Mouse (Mus musculus) limb, embryonic 13.5 days (tissue): ENCODE measurements at regions not wholly inside any gene's neighbourhood (a gene's known extent, or its start where the extent isn't known, plus 50 kb on each side); places are given as distances from the start of the nearest gene placed in this dataset.

Experiments used
- ATAC-seq: fragments of 200-750 bp; cut with Nextera tagmentation; 2 replicates; pipeline ENCODE4 v1.8.0; 2017; ENCODE audit warnings: low read depth, moderate number of reproducible peaks, moderate TSS enrichment; ENCODE audit not compliant: low FRiP score
- H3K27ac ChIP-seq: fragments of 300-500 bp; sonication (generic); 2 replicates; pipeline ENCODE4 v1.5.1; 2015; ENCODE audit warnings: inconsistent platforms, mild to moderate bottlenecking, moderate library complexity
- H3K27me3 ChIP-seq: fragments of 300-500 bp; sonication (generic); 2 replicates; pipeline ENCODE4 v1.6.1; 2015; ENCODE audit warnings: mild to moderate bottlenecking, inconsistent platforms
- H3K36me3 ChIP-seq: fragments of 300-500 bp; sonication (generic); 2 replicates; pipeline ENCODE4 v1.6.1; 2015; ENCODE audit warnings: inconsistent platforms, mild to moderate bottlenecking, moderate library complexity
- H3K4me1 ChIP-seq: fragments of 300-500 bp; sonication (generic); 2 replicates; pipeline ENCODE4 v1.6.1; 2015; ENCODE audit warnings: inconsistent platforms
- H3K4me2 ChIP-seq: fragments of 300-500 bp; sonication (generic); replicated peaks from 2 replicates; pipeline ENCODE4 v1.6.1; 2015; ENCODE audit warnings: inconsistent platforms, mild to moderate bottlenecking, moderate library complexity
- H3K4me3 ChIP-seq: fragments of 300-500 bp; sonication (generic); 2 replicates; pipeline ENCODE4 v1.5.1; 2015; ENCODE audit warnings: moderate library complexity, mild to moderate bottlenecking, inconsistent platforms
- H3K9ac ChIP-seq: fragments of 300-500 bp; sonication (generic); 2 replicates; pipeline ENCODE4 v1.6.1; 2015; ENCODE audit warnings: mild to moderate bottlenecking, inconsistent platforms
- H3K9me3 ChIP-seq: fragments of 300-500 bp; sonication (generic); 2 replicates; pipeline ENCODE4 v1.6.1; 2016; ENCODE audit warnings: inconsistent platforms
- WGBS: fragments of 180-500 bp; shearing (Covaris S2); methylation state at CpG from one replicate; pipeline ENCODE4 v1.1.7; 2015; 5-methylcytosine and 5-hydroxymethylcytosine counted together

DNA sequence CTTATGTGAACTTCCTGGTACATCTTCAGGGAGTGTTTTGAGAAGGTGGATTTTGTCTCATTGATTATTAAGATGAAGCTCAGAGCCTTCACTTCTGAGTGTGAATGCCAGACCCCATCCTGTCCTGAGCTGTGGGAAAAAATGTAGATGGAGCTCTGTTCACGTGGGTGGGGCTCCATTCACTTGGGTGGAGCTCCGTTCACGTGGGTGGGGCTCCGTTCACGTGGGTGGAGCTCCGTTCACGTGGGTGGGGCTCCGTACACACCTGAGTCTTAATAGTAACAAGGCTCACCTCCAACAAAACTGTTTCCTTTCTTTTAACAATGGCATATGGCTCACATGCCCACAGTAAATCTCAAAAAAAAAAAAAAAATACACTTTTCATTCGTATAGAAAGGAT is 94.1 kb upstream of the Sox5 start:
- no peak overlapping the region for H3K27ac ChIP-seq
- no peak overlapping the region for H3K9ac ChIP-seq
- H3K36me3 ChIP-seq = no peaks in the 10 kb centered on the region
- no peaks in the 10 kb centered on the region for H3K9me3 ChIP-seq
- H3K4me3 ChIP-seq = no peak overlapping the region
- no peaks in the 10 kb centered on the region for H3K27me3 ChIP-seq
- H3K4me1 ChIP-seq = no peaks in the 10 kb centered on the region
- 61% methylated on average over 9 of the region's 9 CpGs for WGBS
- H3K4me2 ChIP-seq = no peak overlapping the region
- ATAC-seq = no peak

DNA sequence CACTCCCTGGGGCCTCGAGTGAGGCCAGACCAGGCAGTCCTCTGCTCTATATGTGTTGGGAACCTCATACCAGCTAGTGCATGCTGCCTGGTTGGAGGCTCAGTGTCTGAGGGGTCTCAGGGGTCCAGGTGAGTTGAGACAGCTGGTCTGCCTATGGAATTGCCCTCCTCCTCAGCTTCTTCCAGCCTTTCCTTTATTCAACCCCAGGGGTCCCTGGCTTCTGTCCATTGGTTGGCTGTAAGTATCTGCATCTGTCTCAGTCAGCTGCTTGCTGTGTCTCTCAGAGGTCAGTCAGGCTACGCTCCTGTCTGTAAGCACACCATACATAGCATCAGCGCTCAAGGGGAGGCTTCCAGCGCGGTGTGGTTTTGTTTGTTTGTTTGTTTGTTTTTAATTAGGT is 92.5 kb upstream of the Sox5 start:
- no peak for ATAC-seq
- Histone ChIP-seq H3K36me3 (no peaks in the 10 kb centered on the region), H3K4me3 (no peak overlapping the region), H3K9me3 (no peaks in the 10 kb centered on the region), H3K27me3 (no peaks in the 10 kb centered on the region), H3K4me1 (no peaks in the 10 kb centered on the region), H3K9ac (no peak overlapping the region), H3K4me2 (no peak overlapping the region), H3K27ac (no peak overlapping the region)
- WGBS = 83% methylated on average over 5 of the region's 5 CpGs

DNA sequence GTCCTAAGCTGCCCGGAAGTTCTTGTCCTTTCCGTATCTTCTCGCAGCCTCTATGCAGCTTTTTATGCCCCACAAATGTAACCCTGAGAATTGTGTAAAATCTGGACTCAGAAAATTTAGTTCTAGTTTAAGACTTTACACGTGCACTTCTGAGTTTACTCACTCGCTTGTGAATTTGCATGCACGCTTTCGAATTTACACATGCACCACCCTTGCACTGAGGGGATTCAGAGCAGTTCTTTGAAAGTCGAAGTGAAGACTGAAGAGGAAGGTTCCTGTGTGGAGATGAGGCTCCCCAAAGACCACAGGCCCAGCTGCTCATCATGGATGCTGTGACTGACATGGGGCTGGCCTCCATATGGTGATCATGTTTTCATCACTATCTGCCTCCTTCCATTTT is 89.2 kb upstream of the Sox5 start:
- 92% methylated on average over 8 of the region's 8 CpGs for WGBS
- H3K4me1 ChIP-seq = no peaks in the 10 kb centered on the region
- no peak for ATAC-seq
- H3K4me3 ChIP-seq = no peak overlapping the region
- H3K27ac ChIP-seq = no peak overlapping the region
- no peaks in the 10 kb centered on the region for H3K9me3 ChIP-seq
- H3K9ac ChIP-seq = no peak overlapping the region
- H3K36me3 ChIP-seq = no peaks in the 10 kb centered on the region
- H3K27me3 ChIP-seq = no peaks in the 10 kb centered on the region
- no peak overlapping the region for H3K4me2 ChIP-seq

DNA sequence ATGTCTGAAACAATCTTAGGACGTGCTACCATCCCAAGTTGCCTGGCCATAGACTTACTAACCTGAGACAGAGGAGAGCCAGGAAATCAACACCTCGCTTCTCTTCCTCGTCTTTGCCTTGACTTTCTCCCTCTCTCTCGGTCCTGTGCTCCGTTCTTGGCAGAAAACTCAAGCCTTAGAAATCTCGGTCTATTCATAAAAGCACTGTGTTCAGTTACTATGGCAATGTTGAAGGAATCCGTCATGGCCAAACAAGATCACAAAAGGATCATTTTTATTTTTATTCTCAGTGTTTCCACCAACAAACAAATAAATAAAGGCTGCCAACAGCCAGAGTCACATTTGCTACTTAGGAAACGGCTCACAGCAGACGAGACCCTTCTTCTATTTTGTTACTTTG is 85.6 kb upstream of the Sox5 start:
- no peak overlapping the region for H3K27ac ChIP-seq
- WGBS = 86% methylated on average over 9 of the region's 9 CpGs
- no peak for ATAC-seq

DNA sequence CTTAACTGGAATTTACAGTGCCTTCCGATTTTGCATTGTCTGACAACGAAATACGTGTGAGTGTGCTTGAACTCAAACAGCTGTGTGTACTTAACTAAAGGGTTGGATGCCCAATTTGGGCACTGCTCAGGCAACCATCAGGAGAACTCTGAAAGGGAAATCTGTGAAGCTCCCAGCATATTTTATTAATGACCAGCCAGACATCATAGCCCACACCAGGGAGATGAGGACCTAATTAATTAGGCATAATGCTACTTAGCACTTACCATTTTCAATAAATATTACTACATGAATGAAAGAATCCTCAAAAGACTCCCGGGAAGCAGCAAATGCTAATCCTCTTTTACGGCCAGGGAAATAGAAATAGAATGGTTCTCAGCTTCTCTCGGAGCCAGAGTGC is 82.2 kb upstream of the Sox5 start:
- WGBS = 57% methylated on average over 6 of the region's 6 CpGs
- Histone ChIP-seq H3K36me3 (no peaks in the 10 kb centered on the region), H3K9me3 (no peaks in the 10 kb centered on the region)

More for the DNA sequence above, 85.6 kb upstream of the Sox5 start:
- Histone ChIP-seq H3K9me3 (no peaks in the 10 kb centered on the region), H3K4me2 (no peak overlapping the region), H3K9ac (no peak overlapping the region), H3K27me3 (no peaks in the 10 kb centered on the region), H3K36me3 (no peaks in the 10 kb centered on the region), H3K4me1 (no peaks in the 10 kb centered on the region), H3K4me3 (no peak overlapping the region)

DNA sequence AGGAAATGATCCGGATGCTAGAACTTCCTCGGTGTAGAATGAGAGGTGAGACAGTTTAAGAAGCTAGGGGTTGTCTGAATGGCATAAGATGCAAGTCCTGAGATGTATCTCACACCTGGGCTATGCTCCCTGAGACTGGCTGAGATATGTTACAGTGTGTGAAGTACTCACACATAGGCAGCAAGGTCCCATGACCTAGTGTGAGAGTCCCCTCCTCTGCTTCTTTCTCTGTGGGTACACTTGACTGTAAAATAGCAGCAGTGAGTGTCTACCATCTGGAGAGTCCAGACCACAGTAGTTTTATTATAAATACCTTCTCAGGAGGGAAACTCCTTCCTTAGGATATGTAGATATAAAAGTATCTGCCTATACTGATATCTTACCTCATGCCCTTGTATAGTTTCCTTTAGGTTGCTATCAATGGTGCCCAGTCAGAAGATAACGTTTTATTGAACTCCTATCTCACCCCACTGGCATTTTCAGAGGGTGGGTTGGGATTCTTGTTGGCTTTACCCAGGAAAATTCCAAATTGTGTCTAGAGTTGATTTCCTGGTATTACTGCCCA is 81.7 kb upstream of the Sox5 start:
- H3K9me3 ChIP-seq = no peaks in the 10 kb centered on the region
- H3K4me2 ChIP-seq = no peak overlapping the region
- WGBS = 83% methylated on average over 3 of the region's 3 CpGs

More for the DNA sequence above, 82.2 kb upstream of the Sox5 start:
- Histone ChIP-seq H3K9ac (no peak overlapping the region), H3K4me3 (no peak overlapping the region), H3K27me3 (no peaks in the 10 kb centered on the region), H3K4me2 (no peak overlapping the region), H3K27ac (no peak overlapping the region), H3K4me1 (no peaks in the 10 kb centered on the region)
- no peak for ATAC-seq

DNA sequence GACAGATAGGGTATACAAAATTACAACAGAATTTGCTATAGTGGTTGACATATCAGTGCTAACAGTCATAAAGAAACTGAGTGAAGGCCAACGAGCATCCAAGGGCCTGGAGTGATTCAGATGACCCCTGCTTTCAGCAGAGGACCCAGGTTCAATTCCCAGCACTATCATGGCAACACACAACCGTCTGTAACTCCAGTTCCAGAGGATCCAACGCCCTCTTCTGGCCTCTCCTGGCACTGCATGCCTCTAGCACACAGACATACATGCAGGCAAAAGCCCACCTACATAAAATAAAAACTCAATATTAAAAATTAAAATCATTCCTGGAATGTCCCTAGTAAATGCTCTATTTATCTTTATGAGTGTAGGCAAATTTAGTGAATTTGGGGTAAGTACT is 59.7 kb upstream of the Sox5 start:
- no peak for ATAC-seq

More for the DNA sequence above, 81.7 kb upstream of the Sox5 start:
- Histone ChIP-seq H3K27ac (no peak overlapping the region), H3K36me3 (no peaks in the 10 kb centered on the region), H3K9ac (no peak overlapping the region), H3K4me1 (no peaks in the 10 kb centered on the region), H3K27me3 (no peaks in the 10 kb centered on the region), H3K4me3 (no peak overlapping the region)
- no peak for ATAC-seq

DNA sequence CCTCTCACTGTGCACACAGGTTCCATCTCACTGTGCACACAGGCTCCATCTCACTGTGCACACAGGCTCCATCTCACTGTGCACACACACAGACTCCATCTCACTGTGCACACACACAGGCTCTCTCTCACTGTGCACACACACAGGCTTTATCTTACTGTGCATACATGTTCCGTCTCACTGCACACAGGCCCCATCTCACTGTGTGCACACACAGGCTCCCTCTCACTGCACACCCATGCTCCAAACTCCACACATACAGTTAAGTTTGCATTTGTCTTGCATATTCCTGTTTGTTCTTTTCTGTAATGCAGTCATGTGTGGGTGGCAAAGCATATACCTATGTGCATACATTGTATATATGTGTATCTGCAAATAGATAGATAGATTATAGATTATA is 57.6 kb upstream of the Sox5 start:
- Histone ChIP-seq H3K9me3 (peaks cover 3% of the 10 kb centered on the region; the same call in 1 of the 2 replicates), H3K4me3 (no peak overlapping the region), H3K9ac (no peak overlapping the region), H3K36me3 (no peaks in the 10 kb centered on the region), H3K4me2 (no peak overlapping the region), H3K27me3 (no peaks in the 10 kb centered on the region), H3K27ac (no peak overlapping the region), H3K4me1 (peaks cover 6% of the 10 kb centered on the region)
- WGBS = 97% methylated on average over 1 of the region's 1 CpGs
- ATAC-seq = no peak

More for the DNA sequence above, 59.7 kb upstream of the Sox5 start:
- Histone ChIP-seq H3K9me3 (peaks cover 3% of the 10 kb centered on the region; the same call in 1 of the 2 replicates), H3K4me1 (no peaks in the 10 kb centered on the region), H3K4me2 (no peak overlapping the region), H3K27ac (no peak overlapping the region), H3K4me3 (no peak overlapping the region), H3K9ac (no peak overlapping the region), H3K36me3 (no peaks in the 10 kb centered on the region), H3K27me3 (no peaks in the 10 kb centered on the region)
- WGBS = 66% methylated on average over 3 of the region's 3 CpGs

DNA sequence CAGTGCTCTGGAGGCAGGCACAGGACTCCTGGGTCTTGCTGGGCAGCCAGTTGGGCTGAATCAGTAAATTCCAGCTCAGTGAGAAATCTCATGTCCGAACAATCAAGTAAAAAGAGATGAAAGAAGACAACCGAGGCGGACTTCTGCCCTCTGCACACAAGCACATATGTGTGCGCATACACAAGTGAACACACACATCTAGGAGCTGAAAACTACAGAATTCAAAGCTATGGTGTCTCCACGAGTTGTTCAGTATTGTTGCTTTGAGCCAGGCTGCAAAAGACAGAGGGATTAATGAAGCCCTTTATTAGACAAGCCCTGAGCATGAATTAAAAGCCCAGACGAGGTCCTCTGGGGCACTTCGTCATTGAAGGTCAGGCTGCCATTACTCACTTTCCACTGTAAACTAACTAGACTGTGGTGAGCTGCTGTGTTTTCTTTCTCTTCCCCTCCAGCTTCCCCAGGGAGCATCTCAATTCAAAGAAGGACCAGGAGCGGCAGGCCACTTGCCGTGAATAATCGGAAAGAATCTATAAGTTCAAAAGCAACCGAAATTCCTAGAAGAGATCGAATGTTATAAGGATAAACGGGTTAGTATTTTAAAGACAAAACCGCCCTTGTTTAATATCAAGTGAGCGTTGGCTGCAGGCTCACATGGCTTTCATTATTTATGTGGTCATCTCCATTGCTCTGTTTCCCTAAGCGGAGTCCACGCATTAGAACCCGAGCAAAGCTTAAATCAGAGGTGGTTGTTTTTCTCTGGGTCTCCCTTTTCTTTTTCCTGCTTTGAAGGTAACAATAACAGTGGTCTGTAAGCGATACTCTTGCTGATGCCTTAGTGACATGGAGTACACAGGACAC is 52.8 kb upstream of the Sox5 start:
- Histone ChIP-seq H3K9me3 (no peaks in the 10 kb centered on the region), H3K4me3 (no peak overlapping the region), H3K27me3 (no peaks in the 10 kb centered on the region), H3K4me1 (peaks cover 9% of the 10 kb centered on the region), H3K36me3 (no peaks in the 10 kb centered on the region), H3K9ac (no peak overlapping the region), H3K4me2 (no peak overlapping the region), H3K27ac (no peak overlapping the region)
- ATAC-seq = no peak
- 44% methylated on average over 19 of the region's 19 CpGs for WGBS
